Mouse (Mus musculus) neural tube, embryonic 14.5 days (tissue): ENCODE results near the gene Tdrd7. TPM values are rescaled to one million over a fixed set of nuclear protein-coding genes. Genes with fewer than 3 reads are reported as not detected.

Experiments used
- ATAC-seq: fragments of 200-750 bp; cut with Nextera tagmentation; 2 replicates; pipeline ENCODE4 v1.8.0; 2017; ENCODE audit warnings: low read depth, mild to moderate bottlenecking, moderate TSS enrichment, moderate library complexity
- H3K27ac ChIP-seq: fragments of 300-500 bp; sonication (generic); 2 replicates; pipeline ENCODE4 v1.5.1; 2014; ENCODE audit warnings: low read depth, mild to moderate bottlenecking, control low read depth, low read length, moderate library complexity, mixed read lengths
- H3K27me3 ChIP-seq: fragments of 300-500 bp; sonication (generic); 2 replicates; pipeline ENCODE4 v1.6.1; 2014; ENCODE audit warnings: low read length; ENCODE audit not compliant: control insufficient read depth, insufficient read depth
- H3K36me3 ChIP-seq: fragments of 300-500 bp; sonication (generic); 2 replicates; pipeline ENCODE4 v1.6.1; 2014; ENCODE audit warnings: low read length, mixed read lengths; ENCODE audit not compliant: control insufficient read depth, insufficient read depth
- H3K4me1 ChIP-seq: fragments of 300-500 bp; sonication (generic); 2 replicates; pipeline ENCODE4 v1.6.1; 2014; ENCODE audit warnings: low read length; ENCODE audit not compliant: control insufficient read depth, insufficient read depth
- H3K4me2 ChIP-seq: fragments of 300-500 bp; sonication (generic); 2 replicates; pipeline ENCODE4 v1.6.1; 2014; ENCODE audit warnings: mild to moderate bottlenecking, low read depth, low read length, control low read depth
- H3K4me3 ChIP-seq: fragments of 300-500 bp; sonication (generic); 2 replicates; pipeline ENCODE4 v1.5.1; 2014; ENCODE audit warnings: low read depth, low read length, control low read depth, mixed read lengths
- H3K9ac ChIP-seq: fragments of 300-500 bp; sonication (generic); replicated peaks from 2 replicates; pipeline ENCODE4 v1.6.1; 2014; ENCODE audit warnings: low read depth, mild to moderate bottlenecking, control low read depth, low read length, mixed read lengths
- H3K9me3 ChIP-seq: fragments of 300-500 bp; sonication (generic); 2 replicates; pipeline ENCODE4 v1.6.1; 2016; ENCODE audit warnings: low read length; ENCODE audit not compliant: control insufficient read depth
- WGBS: fragments of 180-500 bp; shearing (Covaris S2); extraction: QIAGEN DNeasy Blood & Tissue Kit; methylation state at CpG from one replicate; pipeline ENCODE4 v1.1.7; 2014; 5-methylcytosine and 5-hydroxymethylcytosine counted together
- polyA plus RNA-seq: library from polyadenylated mRNA; unstranded; fragments of >200 nt; fragmentation: Nextera tagmentation; extraction: Ambion mirVana; gene quantifications from 2 replicates; pipeline ENCODE4 v1.2.1, GENCODE M21; 2014

Gene Tdrd7
- polyA plus RNA-seq, result 30.1 and 32.4 TPM in 2 replicates

DNA sequence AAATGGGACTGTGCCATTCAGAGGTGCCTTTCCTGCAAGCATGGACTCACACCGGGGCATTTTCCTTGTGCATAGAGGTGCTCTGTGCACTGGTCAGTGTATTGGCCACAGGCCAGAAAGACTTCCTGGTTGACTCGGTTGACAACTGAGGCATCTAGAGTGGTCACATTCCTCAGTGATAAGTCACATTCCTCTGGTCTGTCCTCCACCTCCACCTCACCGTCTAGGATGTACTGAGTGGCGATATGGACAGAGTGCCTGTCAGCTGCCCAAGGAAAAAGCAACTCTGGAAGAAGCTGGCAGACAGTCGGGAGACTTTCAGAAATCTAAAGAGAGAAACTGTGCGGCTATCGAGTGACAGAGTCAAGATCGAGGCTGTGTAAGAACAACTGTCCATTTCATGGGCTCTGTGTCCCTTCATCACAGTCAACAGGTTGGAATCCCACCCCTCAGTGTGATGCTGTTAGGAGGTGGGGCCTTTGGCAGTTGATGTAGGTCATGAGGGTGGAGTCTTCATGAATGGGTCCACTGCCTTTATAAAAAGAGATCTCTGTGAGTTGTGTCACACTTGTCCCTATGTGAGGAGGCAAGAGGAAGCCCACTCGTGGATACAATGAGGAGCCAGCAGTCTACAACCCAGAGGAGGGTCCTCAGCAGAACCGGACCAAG, at the start of gene Tdrd7:
Gene Tdrd7, plus strand, starts transcription at position 564 of the 669 bp plus-strand sequence.
- no peak within 1 kb of the TSS for H3K4me3 ChIP-seq
- no peaks in the 10 kb centered on the region for H3K4me1 ChIP-seq
- H3K9me3 ChIP-seq, result no peaks in the 10 kb centered on the region
- H3K9ac ChIP-seq, result no peak within 1 kb of the TSS
- H3K36me3 ChIP-seq, result no peaks in the 10 kb centered on the region
- H3K27ac ChIP-seq, result no peak within 1 kb of the TSS
- H3K4me2 ChIP-seq, result no peak within 1 kb of the TSS
- 87% methylated on average over 10 of the region's 10 CpGs for WGBS
- no peaks in the 10 kb centered on the region for H3K27me3 ChIP-seq
- ATAC-seq, result no peak; the same call in 1 of the 2 replicates

DNA sequence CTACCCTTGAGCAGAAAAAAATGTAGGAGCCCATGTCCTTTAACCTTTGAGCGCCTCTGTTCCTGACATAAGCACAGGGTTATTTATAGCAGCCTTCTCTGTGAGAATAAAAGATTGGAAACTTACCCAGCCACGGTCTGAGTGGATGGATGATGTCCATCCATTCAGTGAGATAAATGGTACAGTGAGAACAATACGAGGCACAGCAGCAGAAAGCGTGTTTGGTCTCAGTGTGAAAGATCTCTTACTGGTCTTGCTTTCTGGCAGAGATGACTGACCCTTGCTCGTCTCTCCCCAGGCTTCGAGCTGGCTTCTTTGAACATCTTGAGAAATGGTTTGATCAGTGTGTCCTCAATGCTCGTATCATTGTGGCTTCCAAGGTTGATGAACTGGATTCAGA, 48.0 kb upstream of the Tdrd7 start:
- Histone ChIP-seq H3K9ac (no peak overlapping the region), H3K9me3 (no peaks in the 10 kb centered on the region), H3K4me2 (no peak overlapping the region), H3K27ac (no peak overlapping the region), H3K4me3 (no peak overlapping the region), H3K36me3 (no peaks in the 10 kb centered on the region), H3K4me1 (no peaks in the 10 kb centered on the region), H3K27me3 (no peaks in the 10 kb centered on the region)
- no peak for ATAC-seq
- WGBS, result 21% methylated on average over 7 of the region's 7 CpGs

DNA sequence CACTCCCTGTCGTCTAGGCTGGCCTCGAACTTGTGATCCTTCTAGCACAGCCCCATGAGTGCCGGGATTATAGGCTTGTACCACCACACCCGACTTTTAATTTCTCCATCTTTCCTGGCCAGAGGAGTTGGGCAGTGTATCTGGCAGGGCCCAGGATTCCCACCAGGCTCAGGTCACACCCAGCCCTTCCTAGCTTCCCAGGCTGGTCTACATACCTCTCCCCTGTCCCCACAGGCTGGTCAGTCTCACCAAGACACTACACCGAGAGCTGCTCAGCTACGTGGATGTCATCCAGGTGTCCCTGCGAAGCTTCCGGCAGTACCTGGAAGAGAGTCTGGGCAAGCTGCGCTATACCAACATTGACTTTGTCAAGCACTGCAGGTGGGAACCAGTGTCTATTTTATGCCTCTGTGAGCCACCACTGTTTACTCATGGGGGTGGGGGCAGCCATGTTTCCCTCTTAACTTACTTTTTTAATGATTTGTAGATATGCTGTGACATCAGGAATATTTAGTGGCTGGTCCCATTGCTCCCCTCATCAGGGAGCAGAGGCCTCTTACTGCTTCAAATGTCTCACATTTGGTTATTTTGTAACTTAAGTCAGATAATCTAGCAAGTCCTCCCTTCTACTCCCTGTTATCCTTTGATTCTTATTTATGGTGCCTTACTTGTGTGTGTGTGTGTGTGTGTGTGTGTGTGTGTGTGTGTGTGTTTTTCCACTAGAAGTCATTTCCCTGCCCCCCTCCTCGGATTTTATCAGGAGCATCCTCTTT, 43.3 kb upstream of the Tdrd7 start:
- no peaks in the 10 kb centered on the region for H3K4me1 ChIP-seq
- ATAC-seq, result no peak
- no peak overlapping the region for H3K4me3 ChIP-seq
- WGBS, result 93% methylated on average over 10 of the region's 10 CpGs
- H3K27ac ChIP-seq, result no peak overlapping the region
- no peaks in the 10 kb centered on the region for H3K27me3 ChIP-seq
- no peaks in the 10 kb centered on the region for H3K36me3 ChIP-seq
- H3K4me2 ChIP-seq, result no peak overlapping the region
- no peaks in the 10 kb centered on the region for H3K9me3 ChIP-seq
- no peak overlapping the region for H3K9ac ChIP-seq

DNA sequence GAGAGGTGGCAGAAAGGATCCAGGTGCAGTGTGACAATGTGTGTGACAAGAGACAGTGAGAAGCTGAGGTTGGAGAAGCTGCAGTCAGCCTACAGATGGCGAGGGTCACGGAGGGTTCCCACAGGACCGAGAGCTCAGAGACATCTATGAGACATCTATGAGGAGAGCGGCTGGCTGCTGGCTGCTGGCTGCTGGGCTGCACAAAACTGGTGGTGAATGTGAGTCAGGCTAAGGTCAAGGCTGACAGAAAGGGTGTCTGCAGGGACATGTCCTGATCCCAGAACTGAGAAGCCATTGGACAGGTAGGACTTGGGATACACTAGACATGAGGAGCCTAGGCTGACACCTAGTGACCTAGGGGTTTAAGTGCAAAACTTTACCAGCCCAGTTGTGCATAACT, 41.1 kb upstream of the Tdrd7 start:
- ATAC-seq, result no peak
- Histone ChIP-seq H3K4me2 (no peak overlapping the region), H3K9ac (no peak overlapping the region), H3K27ac (no peak overlapping the region), H3K4me3 (no peak overlapping the region), H3K9me3 (no peaks in the 10 kb centered on the region), H3K27me3 (no peaks in the 10 kb centered on the region), H3K36me3 (no peaks in the 10 kb centered on the region), H3K4me1 (no peaks in the 10 kb centered on the region)
- WGBS, result 90% methylated on average over 4 of the region's 4 CpGs

DNA sequence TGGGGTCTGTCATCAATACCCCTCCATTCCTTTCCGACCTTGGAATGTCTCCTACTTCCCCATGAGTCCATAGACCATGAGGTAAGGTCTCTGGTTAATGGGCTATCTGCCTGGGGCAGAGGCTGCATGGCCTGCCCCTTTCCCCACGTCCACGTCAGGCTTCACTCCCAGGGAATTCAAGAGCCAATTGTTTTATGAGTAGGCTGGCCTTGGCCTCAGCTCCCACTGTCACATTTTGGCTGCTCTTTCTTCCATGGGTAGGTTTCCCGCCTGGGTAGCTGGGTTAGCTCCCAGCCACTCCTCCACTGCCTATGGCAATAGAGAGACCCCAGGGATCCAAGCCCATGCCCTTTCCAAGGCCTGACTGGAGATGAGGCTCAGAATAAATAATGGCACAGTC, 36.6 kb upstream of the Tdrd7 start:
- no peaks in the 10 kb centered on the region for H3K27me3 ChIP-seq
- no peak overlapping the region for H3K4me2 ChIP-seq
- 65% methylated on average over 4 of the region's 4 CpGs for WGBS
- no peak for ATAC-seq
- no peaks in the 10 kb centered on the region for H3K36me3 ChIP-seq
- H3K9me3 ChIP-seq, result no peaks in the 10 kb centered on the region
- no peaks in the 10 kb centered on the region for H3K4me1 ChIP-seq
- no peak overlapping the region for H3K27ac ChIP-seq
- H3K4me3 ChIP-seq, result no peak overlapping the region
- no peak overlapping the region for H3K9ac ChIP-seq

DNA sequence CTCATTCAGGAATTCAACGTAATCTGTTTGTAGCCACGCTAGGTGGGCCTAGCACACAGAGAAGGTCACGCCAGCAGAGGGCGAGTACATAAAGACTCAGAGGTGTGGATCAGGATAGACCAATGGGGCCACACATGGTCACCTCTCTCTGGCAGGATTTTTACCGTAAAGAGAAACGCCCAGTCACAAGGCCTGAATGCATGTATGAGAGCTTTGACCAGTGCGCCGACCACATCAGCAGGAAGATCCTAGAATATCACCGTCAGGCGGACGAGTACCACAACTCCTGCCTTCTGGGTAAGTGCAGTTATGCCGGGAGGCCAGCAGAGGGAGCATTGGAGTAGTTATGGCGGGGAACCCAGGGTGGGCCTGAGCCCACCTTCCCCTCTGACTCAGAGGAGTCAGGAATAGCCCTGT, 23.5 kb upstream of the Tdrd7 start:
- no peaks in the 10 kb centered on the region for H3K27me3 ChIP-seq
- no peak overlapping the region for H3K4me2 ChIP-seq
- WGBS, result 34% methylated on average over 13 of the region's 13 CpGs
- H3K36me3 ChIP-seq, result no peaks in the 10 kb centered on the region
- ATAC-seq, result no peak; the same call in 1 of the 2 replicates
- no peak overlapping the region for H3K4me3 ChIP-seq
- H3K9me3 ChIP-seq, result no peaks in the 10 kb centered on the region
- no peak overlapping the region for H3K9ac ChIP-seq
- no peak overlapping the region for H3K27ac ChIP-seq
- H3K4me1 ChIP-seq, result no peaks in the 10 kb centered on the region

DNA sequence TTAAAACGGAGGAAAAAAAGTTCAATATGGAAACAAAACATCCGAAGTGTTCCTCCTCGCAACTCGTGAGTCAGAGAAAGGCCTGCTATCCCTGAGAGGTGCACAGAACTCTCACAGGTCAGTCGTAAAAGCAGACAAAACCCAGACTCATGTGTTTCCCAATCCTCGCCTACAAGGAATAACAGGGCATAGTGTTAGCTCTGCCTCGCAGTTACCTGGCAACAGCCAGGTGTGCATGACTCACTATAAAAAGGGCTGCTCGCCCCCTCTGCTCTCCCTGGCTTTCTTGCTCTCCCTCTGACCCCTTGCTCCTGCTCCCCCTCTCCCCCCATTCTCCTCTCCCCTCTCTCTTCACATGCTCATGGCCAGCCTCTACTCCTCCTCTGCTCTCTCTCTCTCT, 17.4 kb upstream of the Tdrd7 start:
- Histone ChIP-seq H3K4me1 (no peaks in the 10 kb centered on the region), H3K9me3 (no peaks in the 10 kb centered on the region), H3K27ac (no peak overlapping the region), H3K4me2 (no peak overlapping the region), H3K9ac (no peak overlapping the region), H3K27me3 (no peaks in the 10 kb centered on the region), H3K4me3 (no peak overlapping the region), H3K36me3 (no peaks in the 10 kb centered on the region)
- WGBS, result 76% methylated on average over 8 of the region's 8 CpGs
- ATAC-seq, result no peak

DNA sequence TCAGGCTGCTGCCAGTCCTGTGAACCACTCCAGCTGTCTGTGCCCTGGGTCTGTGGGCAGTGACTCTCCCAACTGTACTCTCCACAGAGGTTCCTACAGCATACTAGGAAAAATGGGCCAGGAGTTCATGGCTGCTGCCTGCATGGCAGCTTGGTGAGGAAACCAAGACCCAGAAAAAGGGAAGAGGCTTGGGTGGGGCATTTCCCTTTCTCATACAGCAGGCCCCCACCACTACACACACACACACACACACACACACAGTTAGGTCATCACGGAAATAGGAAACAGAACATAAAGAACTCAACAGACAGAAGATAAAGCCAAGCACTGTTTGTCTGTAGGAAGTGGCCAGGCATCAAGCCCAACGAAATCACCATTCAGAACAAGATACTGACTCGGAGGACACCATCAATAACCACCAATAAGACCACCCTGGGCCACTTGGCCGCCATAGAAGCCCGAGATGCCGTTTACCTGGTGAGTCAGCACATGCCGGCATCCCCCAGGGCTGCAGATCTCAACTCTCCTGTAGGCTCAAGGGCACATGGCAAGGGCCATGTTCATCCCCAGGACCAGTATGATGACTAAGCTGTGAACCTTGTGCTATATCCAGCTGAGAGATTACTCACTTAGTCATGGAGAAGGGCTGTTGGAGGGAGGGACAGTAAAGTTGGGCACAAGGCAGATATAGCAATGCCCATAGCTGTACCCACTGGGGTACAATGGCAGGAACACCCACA, 15.9 kb upstream of the Tdrd7 start:
- 90% methylated on average over 7 of the region's 7 CpGs for WGBS
- no peak overlapping the region for H3K9ac ChIP-seq

DNA sequence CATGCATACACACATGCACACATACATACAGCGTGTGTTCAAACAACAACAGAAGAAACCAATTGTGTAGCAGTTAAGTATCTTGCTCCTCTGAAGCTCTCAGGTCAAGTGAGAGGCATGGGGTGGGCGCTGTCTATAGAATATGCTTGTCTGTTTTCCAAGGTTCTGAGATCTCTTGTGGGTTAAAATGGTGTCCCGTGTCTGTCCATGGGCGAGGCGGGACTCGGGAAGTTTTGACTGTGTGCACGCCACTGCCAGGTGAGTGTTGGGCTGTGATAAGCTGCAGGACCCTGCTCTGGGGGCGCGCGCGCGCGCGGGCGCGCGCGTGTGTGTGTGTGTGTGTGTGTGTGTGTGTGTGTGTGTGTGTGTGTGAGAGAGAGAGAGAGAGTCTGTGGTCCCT, 13.3 kb upstream of the Tdrd7 start:
- WGBS, result 91% methylated on average over 10 of the region's 18 CpGs
- Histone ChIP-seq H3K4me2 (no peak overlapping the region), H3K36me3 (no peaks in the 10 kb centered on the region), H3K4me1 (no peaks in the 10 kb centered on the region), H3K9me3 (no peaks in the 10 kb centered on the region), H3K27me3 (no peaks in the 10 kb centered on the region), H3K9ac (no peak overlapping the region), H3K27ac (no peak overlapping the region), H3K4me3 (no peak overlapping the region)
- ATAC-seq, result no peak

More for the DNA sequence above, 15.9 kb upstream of the Tdrd7 start:
- no peaks in the 10 kb centered on the region for H3K36me3 ChIP-seq
- no peak overlapping the region for H3K4me3 ChIP-seq
- no peaks in the 10 kb centered on the region for H3K27me3 ChIP-seq
- no peak overlapping the region for H3K27ac ChIP-seq
- no peaks in the 10 kb centered on the region for H3K4me1 ChIP-seq
- H3K4me2 ChIP-seq, result no peak overlapping the region
- no peaks in the 10 kb centered on the region for H3K9me3 ChIP-seq
- no peak for ATAC-seq
